Mouse (Mus musculus): ENCODE data around the gene Kmt5b.

DNA sequence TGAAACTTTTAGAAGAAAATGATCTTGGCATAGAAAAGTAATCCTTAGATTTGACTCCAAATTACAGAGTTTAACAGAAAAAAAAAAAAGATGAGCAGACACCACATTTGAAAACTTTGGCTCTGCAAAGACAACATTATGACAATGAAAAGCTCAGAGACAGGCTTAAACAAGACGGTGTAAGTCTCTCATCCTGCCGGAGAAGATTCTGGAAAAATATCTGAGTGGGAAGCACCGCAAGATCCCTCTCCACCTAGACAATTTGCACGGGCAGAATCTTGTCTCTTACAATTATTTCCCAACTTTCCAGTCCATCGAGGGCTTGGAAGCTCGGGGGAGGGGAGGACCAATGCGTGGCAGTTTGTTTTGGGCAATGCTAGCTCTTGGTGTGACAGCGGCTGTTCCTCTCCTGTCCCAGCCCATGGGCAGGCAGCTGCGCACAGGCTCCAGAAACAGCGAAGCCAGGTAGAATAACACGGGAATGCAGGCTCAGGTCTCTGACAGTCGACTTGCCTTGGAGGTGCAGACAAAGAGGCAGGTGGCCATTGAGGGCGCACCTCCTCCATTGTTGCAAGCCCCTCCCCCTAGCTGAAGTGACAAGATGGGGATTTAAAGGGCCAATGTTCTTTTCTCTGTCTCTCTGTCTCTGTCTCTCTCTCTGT, 23.2 kb upstream of the Kmt5b start:
- TF ChIP-seq POLR2A (IDR thresholded peaks at IDR 0.05; ENCODE audit: low read depth, low read length) (peak; percentile 62), CTCF (IDR thresholded peaks at IDR 0.05; ENCODE audit: borderline replicate concordance, insufficient read depth, low read length) (no peak)
